Mouse (Mus musculus): ENCODE measurements at regions not wholly inside any gene's neighbourhood (a gene's known extent, or its start where the extent isn't known, plus 50 kb on each side); places are given as distances from the start of the nearest gene placed in this dataset.

DNA sequence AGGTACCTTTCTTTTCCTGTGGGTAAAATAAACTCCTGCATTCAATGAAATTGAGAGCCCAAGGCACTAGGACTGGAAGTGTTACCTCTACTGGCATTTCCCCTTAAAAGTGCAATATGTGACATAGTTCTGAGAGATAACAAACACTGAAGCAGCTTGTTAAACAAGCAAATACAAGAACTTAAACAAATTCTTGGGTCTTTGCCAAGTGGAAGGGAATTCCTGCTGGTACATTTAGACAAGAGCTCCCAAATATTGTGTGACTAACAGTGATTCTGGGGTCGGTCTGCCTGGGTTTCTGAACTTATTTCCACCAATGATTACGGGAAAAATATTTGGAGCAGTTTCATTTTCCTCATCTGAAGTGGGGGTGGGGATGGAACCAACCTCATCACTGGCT is 677.4 kb upstream of the Tenm2 start:
- H3K27me3 ChIP-seq (ENCODE audit: control insufficient read depth, insufficient read depth, insufficient read length), result no peaks in the 10 kb centered on the region
- no peaks in the 10 kb centered on the region for H3K79me3 ChIP-seq (ENCODE audit: low read depth)
- H3ac ChIP-seq (ENCODE audit: control insufficient read depth, insufficient read length, low read depth), result no peak overlapping the region
- TF ChIP-seq MYOD1 (IDR thresholded peaks at IDR 0.05; ENCODE audit: control insufficient read depth, insufficient read length, low read depth) (no peak), CEBPB (IDR thresholded peaks at IDR 0.05; ENCODE audit: low read depth) (no peak), USF1 (IDR thresholded peaks at IDR 0.05; ENCODE audit: low read depth) (no peak), MYOG (IDR thresholded peaks at IDR 0.05; ENCODE audit: control insufficient read depth, extremely low read depth, insufficient read length) (no peak), FOSL1 (IDR thresholded peaks at IDR 0.05; ENCODE audit: insufficient read depth, low read length, poor library complexity, severe bottlenecking) (no peak), CTCF (IDR thresholded peaks at IDR 0.05; ENCODE audit: control insufficient read depth, insufficient read depth, insufficient read length) (no peak), MAX (IDR thresholded peaks at IDR 0.05) (no peak)
- no peaks in the 10 kb centered on the region for H3K36me3 ChIP-seq (ENCODE audit: control insufficient read depth, insufficient read depth)
- H3K4me3 ChIP-seq (ENCODE audit: insufficient read depth, poor library complexity, severe bottlenecking), result no peak overlapping the region
- no peaks in the 10 kb centered on the region for H3K79me2 ChIP-seq (ENCODE audit: control insufficient read depth, insufficient read depth)

DNA sequence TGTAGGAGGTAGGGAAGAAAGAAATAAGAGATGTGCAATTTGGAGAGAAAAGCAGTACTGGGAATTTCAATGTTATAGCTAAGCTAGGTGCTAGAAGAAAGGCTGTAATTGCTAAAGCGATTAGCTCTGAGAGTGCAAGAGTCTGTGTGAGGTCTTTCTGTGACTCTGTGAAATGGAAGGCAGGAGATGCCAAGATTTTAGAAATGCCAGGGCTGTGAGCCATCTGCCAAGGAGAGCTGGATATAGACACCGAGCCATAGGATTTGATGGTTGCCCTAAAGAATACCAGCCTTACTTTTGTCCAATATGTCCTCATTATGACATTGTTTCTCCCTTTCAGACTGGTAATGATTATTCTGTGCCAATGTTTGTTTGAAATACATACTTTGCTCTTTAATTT is 669.2 kb upstream of the Tenm2 start:
- Histone ChIP-seq H3K79me2 (ENCODE audit: control insufficient read depth, insufficient read depth) (no peaks in the 10 kb centered on the region), H3K27me3 (ENCODE audit: control insufficient read depth, insufficient read depth, insufficient read length) (no peaks in the 10 kb centered on the region), H3K4me3 (ENCODE audit: insufficient read depth, poor library complexity, severe bottlenecking) (no peak overlapping the region), H3ac (ENCODE audit: control insufficient read depth, insufficient read length, low read depth) (no peak overlapping the region), H3K36me3 (ENCODE audit: control insufficient read depth, insufficient read depth) (no peaks in the 10 kb centered on the region), H3K79me3 (ENCODE audit: low read depth) (no peaks in the 10 kb centered on the region)
- TF ChIP-seq MYOG (IDR thresholded peaks at IDR 0.05; ENCODE audit: control insufficient read depth, extremely low read depth, insufficient read length) (no peak), CTCF (IDR thresholded peaks at IDR 0.05; ENCODE audit: control insufficient read depth, insufficient read depth, insufficient read length) (no peak)

DNA sequence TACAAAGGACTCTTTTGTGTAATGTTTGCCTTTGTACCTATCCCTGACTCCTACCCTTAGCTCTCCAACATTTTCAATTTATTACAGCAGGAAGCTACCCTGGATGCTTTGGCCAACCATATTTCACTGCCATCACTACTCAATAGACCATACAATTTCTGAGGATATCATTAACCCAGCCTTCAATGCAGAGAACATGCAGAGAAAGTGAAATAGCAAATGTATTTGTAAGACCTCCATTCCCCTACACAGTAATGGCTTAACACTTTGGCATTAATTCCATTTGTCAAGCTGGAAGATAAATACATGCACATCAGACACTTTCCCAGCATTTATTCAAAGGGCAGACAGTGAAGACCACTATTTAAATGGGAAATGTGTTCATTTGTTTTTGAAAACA is 661.9 kb upstream of the Tenm2 start:
- no peaks in the 10 kb centered on the region for H3K79me2 ChIP-seq (ENCODE audit: control insufficient read depth, insufficient read depth)
- H3K36me3 ChIP-seq (ENCODE audit: control insufficient read depth, insufficient read depth), result no peaks in the 10 kb centered on the region
- no peaks in the 10 kb centered on the region for H3K27me3 ChIP-seq (ENCODE audit: control insufficient read depth, insufficient read depth, insufficient read length)
- no peak overlapping the region for H3K4me3 ChIP-seq (ENCODE audit: insufficient read depth, poor library complexity, severe bottlenecking)
- H3ac ChIP-seq (ENCODE audit: control insufficient read depth, insufficient read length, low read depth), result no peak overlapping the region
- no peaks in the 10 kb centered on the region for H3K79me3 ChIP-seq (ENCODE audit: low read depth)
- TF ChIP-seq CEBPB (IDR thresholded peaks at IDR 0.05; ENCODE audit: low read depth) (no peak), CTCF (IDR thresholded peaks at IDR 0.05; ENCODE audit: control insufficient read depth, insufficient read depth, insufficient read length) (no peak), MAX (IDR thresholded peaks at IDR 0.05) (no peak), USF1 (IDR thresholded peaks at IDR 0.05; ENCODE audit: low read depth) (no peak), MYOD1 (IDR thresholded peaks at IDR 0.05; ENCODE audit: control insufficient read depth, insufficient read length, low read depth) (no peak), FOSL1 (IDR thresholded peaks at IDR 0.05; ENCODE audit: insufficient read depth, low read length, poor library complexity, severe bottlenecking) (no peak), MYOG (IDR thresholded peaks at IDR 0.05; ENCODE audit: control insufficient read depth, extremely low read depth, insufficient read length) (no peak)

DNA sequence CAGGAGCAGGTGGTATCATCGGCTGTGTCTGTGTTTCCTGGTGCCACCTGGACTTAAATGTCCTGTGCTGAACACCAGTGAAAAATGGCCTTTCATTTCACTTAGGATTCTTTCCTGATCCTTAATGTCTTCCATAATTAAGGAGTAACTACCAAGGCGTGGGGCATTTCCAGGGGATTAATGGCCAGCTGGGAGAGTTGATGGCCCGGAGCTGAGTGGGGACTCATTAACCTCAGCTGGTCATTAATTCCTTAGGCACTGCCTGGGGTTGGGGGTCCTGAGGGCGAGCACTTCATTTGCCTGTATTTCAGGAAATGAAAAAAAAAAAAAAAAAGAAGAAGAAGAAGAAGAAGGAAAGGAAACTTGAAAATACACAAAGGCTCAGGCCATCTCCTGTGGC is 647.0 kb upstream of the Tenm2 start:
- no peak overlapping the region for H3ac ChIP-seq (ENCODE audit: control insufficient read depth, insufficient read length, low read depth)
- H3K36me3 ChIP-seq (ENCODE audit: control insufficient read depth, insufficient read depth), result no peaks in the 10 kb centered on the region
- TF ChIP-seq MYOD1 (IDR thresholded peaks at IDR 0.05; ENCODE audit: control insufficient read depth, insufficient read length, low read depth) (no peak), MYOG (IDR thresholded peaks at IDR 0.05; ENCODE audit: control insufficient read depth, extremely low read depth, insufficient read length) (no peak), CTCF (IDR thresholded peaks at IDR 0.05; ENCODE audit: control insufficient read depth, insufficient read depth, insufficient read length) (no peak), CEBPB (IDR thresholded peaks at IDR 0.05; ENCODE audit: low read depth) (no peak), USF1 (IDR thresholded peaks at IDR 0.05; ENCODE audit: low read depth) (no peak), FOSL1 (IDR thresholded peaks at IDR 0.05; ENCODE audit: insufficient read depth, low read length, poor library complexity, severe bottlenecking) (no peak), MAX (IDR thresholded peaks at IDR 0.05) (no peak)
- H3K27me3 ChIP-seq (ENCODE audit: control insufficient read depth, insufficient read depth, insufficient read length), result no peaks in the 10 kb centered on the region
- no peak overlapping the region for H3K4me3 ChIP-seq (ENCODE audit: insufficient read depth, poor library complexity, severe bottlenecking)
- no peaks in the 10 kb centered on the region for H3K79me2 ChIP-seq (ENCODE audit: control insufficient read depth, insufficient read depth)
- no peaks in the 10 kb centered on the region for H3K79me3 ChIP-seq (ENCODE audit: low read depth)

DNA sequence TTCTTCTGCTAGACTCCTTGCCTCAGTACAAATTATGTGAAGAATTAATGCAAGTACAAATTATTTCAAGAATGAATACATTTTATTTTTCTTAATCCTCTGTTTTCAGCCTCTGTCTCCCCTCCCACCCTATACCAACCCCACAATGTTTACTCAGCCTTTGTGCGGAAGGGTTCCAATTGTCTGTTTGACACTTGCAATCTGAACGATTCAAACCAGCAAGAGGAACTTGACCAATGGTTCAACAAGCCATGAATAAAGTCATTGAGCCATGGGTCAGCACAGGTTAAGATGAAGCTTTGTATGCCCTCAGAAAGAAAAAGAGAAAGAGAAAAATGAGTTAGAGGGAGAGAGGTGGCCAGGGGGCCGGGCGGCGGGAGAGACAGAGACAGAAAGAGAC is 601.5 kb upstream of the Tenm2 start:
- H3ac ChIP-seq (ENCODE audit: control insufficient read depth, insufficient read length, low read depth), result no peak overlapping the region
- H3K36me3 ChIP-seq (ENCODE audit: control insufficient read depth, insufficient read depth), result no peaks in the 10 kb centered on the region
- H3K79me2 ChIP-seq (ENCODE audit: control insufficient read depth, insufficient read depth), result no peaks in the 10 kb centered on the region
- H3K27me3 ChIP-seq (ENCODE audit: control insufficient read depth, insufficient read depth, insufficient read length), result no peaks in the 10 kb centered on the region
- H3K79me3 ChIP-seq (ENCODE audit: low read depth), result no peaks in the 10 kb centered on the region
- no peak overlapping the region for H3K4me3 ChIP-seq (ENCODE audit: insufficient read depth, poor library complexity, severe bottlenecking)
- TF ChIP-seq CEBPB (IDR thresholded peaks at IDR 0.05; ENCODE audit: low read depth) (no peak), MYOD1 (IDR thresholded peaks at IDR 0.05; ENCODE audit: control insufficient read depth, insufficient read length, low read depth) (no peak), MYOG (IDR thresholded peaks at IDR 0.05; ENCODE audit: control insufficient read depth, extremely low read depth, insufficient read length) (no peak), MAX (IDR thresholded peaks at IDR 0.05) (no peak), CTCF (IDR thresholded peaks at IDR 0.05; ENCODE audit: control insufficient read depth, insufficient read depth, insufficient read length) (no peak), USF1 (IDR thresholded peaks at IDR 0.05; ENCODE audit: low read depth) (no peak), FOSL1 (IDR thresholded peaks at IDR 0.05; ENCODE audit: insufficient read depth, low read length, poor library complexity, severe bottlenecking) (no peak)

DNA sequence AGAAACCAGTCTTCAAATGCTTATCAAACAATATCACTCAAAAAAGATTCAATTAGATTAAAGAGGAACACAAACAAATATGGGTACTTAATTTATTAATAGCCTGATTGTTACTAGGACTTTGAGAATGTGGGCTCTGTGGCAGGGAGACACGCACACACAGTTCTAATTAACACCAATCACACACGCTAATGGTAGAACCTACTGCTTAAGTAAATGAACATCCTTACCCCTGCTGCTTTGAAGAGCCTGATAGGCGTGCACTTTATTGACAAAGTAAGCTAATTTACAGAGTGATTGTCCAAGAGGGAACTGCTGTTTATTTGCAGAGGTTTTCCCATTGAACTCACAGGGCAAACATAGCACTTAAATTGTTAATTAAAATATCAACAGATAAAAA is 595.2 kb upstream of the Tenm2 start:
- Histone ChIP-seq H3K79me3 (ENCODE audit: low read depth) (no peaks in the 10 kb centered on the region), H3K27me3 (ENCODE audit: control insufficient read depth, insufficient read depth, insufficient read length) (no peaks in the 10 kb centered on the region), H3K36me3 (ENCODE audit: control insufficient read depth, insufficient read depth) (no peaks in the 10 kb centered on the region), H3ac (ENCODE audit: control insufficient read depth, insufficient read length, low read depth) (no peak overlapping the region), H3K4me3 (ENCODE audit: insufficient read depth, poor library complexity, severe bottlenecking) (no peak overlapping the region), H3K79me2 (ENCODE audit: control insufficient read depth, insufficient read depth) (no peaks in the 10 kb centered on the region)
- TF ChIP-seq MAX (IDR thresholded peaks at IDR 0.05) (no peak), MYOG (IDR thresholded peaks at IDR 0.05; ENCODE audit: control insufficient read depth, extremely low read depth, insufficient read length) (no peak), FOSL1 (IDR thresholded peaks at IDR 0.05; ENCODE audit: insufficient read depth, low read length, poor library complexity, severe bottlenecking) (no peak), CEBPB (IDR thresholded peaks at IDR 0.05; ENCODE audit: low read depth) (no peak), CTCF (IDR thresholded peaks at IDR 0.05; ENCODE audit: control insufficient read depth, insufficient read depth, insufficient read length) (no peak), USF1 (IDR thresholded peaks at IDR 0.05; ENCODE audit: low read depth) (no peak), MYOD1 (IDR thresholded peaks at IDR 0.05; ENCODE audit: control insufficient read depth, insufficient read length, low read depth) (no peak)

Data from C2C12 (cell line).